Mouse (Mus musculus): ENCODE data around the gene Rassf5.

GRCm38 (mm10) chr1:131228225-131228624, 16.8 kb downstream of the Rassf5 start:
- TF ChIP-seq TCF12 (IDR thresholded peaks at IDR 0.05; ENCODE audit: insufficient read depth, poor library complexity, severe bottlenecking) (no peak), POLR2A (IDR thresholded peaks at IDR 0.05; ENCODE audit: insufficient read length, low read depth) (no peak), POLR2AphosphoS2 (IDR thresholded peaks at IDR 0.05; ENCODE audit: insufficient read length, low read depth) (no peak), SRF (IDR thresholded peaks at IDR 0.05; ENCODE audit: control insufficient read depth, insufficient read length, low read depth) (no peak)
